In genomic region chr12:8275424-8275823, GRCm38 (mm10) we compare ENCODE assay signal across 34 mouse cellular contexts. TPM values are rescaled to one million over a fixed set of nuclear protein-coding genes. Genes with fewer than 3 reads are reported as not detected.
"Had no signal": no experiment of that assay in that cellular context is flagged by ENCODE, and none has a peak within 500 bp of the region (broad histone marks: within the 10 kb centered on the region; RNA-seq: fewer than 3 reads in every experiment).

No protein-coding gene starts in this region.

- H3K9me3 ChIP-seq: limb, embryonic 10.5 days; limb, embryonic 12.5 days; limb, embryonic 13.5 days; limb, embryonic 15.5 days; liver, embryonic 12.5 days; liver, embryonic 13.5 days; liver, embryonic 15.5 days; lung, embryonic 15.5 days; megakaryocyte, embryonic 14.5 days; midbrain, embryonic 10.5 days; midbrain, embryonic 12.5 days; midbrain, embryonic 13.5 days; midbrain, embryonic 15.5 days had no signal

- DNase-seq: left cerebral cortex, postnatal 4 days; liver; liver, embryonic 13.5 days; liver, postnatal 0 days; lung, adult 18-20 months; lung, adult 2 months; lung, embryonic 14.5 days; lung, postnatal 10 days; lung, postnatal 14 days; lung, postnatal 36 days; lung, postnatal 4 days; midbrain, embryonic 14.5 days had no signal

- H3K4me2 ChIP-seq: limb, embryonic 12.5 days; limb, embryonic 13.5 days; limb, embryonic 15.5 days; liver, embryonic 11.5 days; liver, embryonic 12.5 days; liver, embryonic 13.5 days; liver, embryonic 15.5 days; lung, embryonic 14.5 days; lung, embryonic 15.5 days; midbrain, embryonic 11.5 days; midbrain, embryonic 12.5 days; midbrain, embryonic 13.5 days; midbrain, embryonic 15.5 days had no signal

- H3K27me3 ChIP-seq: limb, embryonic 12.5 days; limb, embryonic 13.5 days; limb, embryonic 15.5 days; liver, embryonic 12.5 days; liver, embryonic 13.5 days; liver, embryonic 15.5 days; lung, embryonic 15.5 days; megakaryocyte, embryonic 14.5 days; midbrain, embryonic 12.5 days; midbrain, embryonic 13.5 days; midbrain, embryonic 15.5 days had no signal

- H3K4me3 ChIP-seq: limb, embryonic 10.5 days; limb, embryonic 12.5 days; limb, embryonic 13.5 days; limb, embryonic 15.5 days; liver, embryonic 12.5 days; liver, embryonic 13.5 days; liver, embryonic 15.5 days; lung, embryonic 15.5 days; megakaryocyte, embryonic 14.5 days; midbrain, embryonic 10.5 days; midbrain, embryonic 12.5 days; midbrain, embryonic 13.5 days; midbrain, embryonic 15.5 days; myocyte had no signal

- H3K36me3 ChIP-seq: limb, embryonic 10.5 days; liver, embryonic 13.5 days; liver, embryonic 15.5 days; midbrain, embryonic 13.5 days; midbrain, embryonic 15.5 days had no signal

- H3K27ac ChIP-seq: limb, embryonic 10.5 days; limb, embryonic 12.5 days; limb, embryonic 13.5 days; limb, embryonic 15.5 days; liver, embryonic 12.5 days; liver, embryonic 13.5 days; liver, embryonic 14.5 days; liver, embryonic 15.5 days; lung, embryonic 15.5 days; macrophage; midbrain, embryonic 10.5 days; midbrain, embryonic 12.5 days; midbrain, embryonic 13.5 days; midbrain, embryonic 15.5 days had no signal

- H3K4me1 ChIP-seq: limb, embryonic 12.5 days; limb, embryonic 13.5 days; limb, embryonic 15.5 days; lung, embryonic 15.5 days; midbrain, embryonic 10.5 days; midbrain, embryonic 12.5 days; midbrain, embryonic 13.5 days; midbrain, embryonic 15.5 days had no signal

- H3K9ac ChIP-seq: limb, embryonic 12.5 days; limb, embryonic 13.5 days; limb, embryonic 15.5 days; liver, embryonic 12.5 days; liver, embryonic 13.5 days; liver, embryonic 14.5 days; liver, embryonic 15.5 days; liver, postnatal 0 days; lung, embryonic 14.5 days; lung, embryonic 15.5 days; midbrain, embryonic 12.5 days; midbrain, embryonic 13.5 days; midbrain, embryonic 15.5 days had no signal

- ATAC-seq: liver, embryonic 12.5 days; liver, postnatal 0 days; lung, postnatal 0 days; midbrain, embryonic 13.5 days; midbrain, embryonic 15.5 days; midbrain, embryonic 16.5 days had no signal

RNA-seq across cellular contexts. Expression of gene Gdf7, which starts 26.3 kb away (rescaled TPM):
- polyA plus RNA-seq: liver, adult 2 months; liver, embryonic 11.5 days; liver, embryonic 12.5 days; liver, embryonic 13.5 days; liver, embryonic 14.5 days; liver, embryonic 15.5 days; liver, embryonic 16.5 days; liver, postnatal 0 days; lung, embryonic 14.5 days; lung, embryonic 15.5 days; lung, embryonic 16.5 days; lung, postnatal 0 days; macrophage had no signal
